Mouse (Mus musculus) ES-E14 (cell line): ENCODE data around the gene Rundc1.
"Not testable (repeated sequence)": the region's sequence is repeated elsewhere in the genome, so short reads cannot be mapped to it uniquely, and the experiment has no call there.

Experiments used
- MAFK ChIP-seq: IDR thresholded peaks from 2 replicates; pipeline ENCODE4 v1.6.1; 2014; ENCODE audit warnings: mild to moderate bottlenecking, low read depth, low read length, inconsistent platforms; ENCODE audit not compliant: insufficient read depth
- ZNF384 ChIP-seq: IDR thresholded peaks from 2 replicates; pipeline ENCODE4 v1.6.1; 2012; ENCODE audit warnings: low read depth, low read length, inconsistent platforms

GRCm38 (mm10) chr11:101441450-101442126, 16.7 kb downstream of the Rundc1 start:
- TF ChIP-seq ZNF384, result 0 out of 2 replicates have a peak, but pooled peaks have one; percentile 33
- TF ChIP-seq MAFK, result not testable (repeated sequence)
